Mouse (Mus musculus) cerebellum, adult 9-10 months (tissue): ENCODE results near the gene Srsf1.
"Not testable (repeated sequence)": the region's sequence is repeated elsewhere in the genome, so short reads cannot be mapped to it uniquely, and the experiment has no call there.

Experiments
- DNase-seq: peaks from one replicate; pipeline ENCODE4 v3.0.0; 2022

The Srsf1 gene

GRCm38 (mm10) chr11:88044314-88044713 lies 2.9 kb upstream of the Srsf1 start:
- DNase-seq, result no peak

GRCm38 (mm10) chr11:88045159-88045558 lies 2.0 kb upstream of the Srsf1 start:
- not testable (repeated sequence) for DNase-seq

GRCm38 (mm10) chr11:88045878-88046277 lies 1.3 kb upstream of the Srsf1 start:
- no peak for DNase-seq

- peak; percentile 63 for DNase-seq
Measured at GRCm38 (mm10) chr11:88046323-88046937, 743 bp upstream of the Srsf1 start.

- peak; percentile 75 for DNase-seq
Measured at GRCm38 (mm10) chr11:88047871-88048531, 828 bp downstream of the Srsf1 start.

GRCm38 (mm10) chr11:88048961-88049670 lies 1.9 kb downstream of the Srsf1 start:
- no peak for DNase-seq

- no peak for DNase-seq
Measured at GRCm38 (mm10) chr11:88049732-88050131, 2.6 kb downstream of the Srsf1 start.

GRCm38 (mm10) chr11:88052638-88053037 lies 5.5 kb downstream of the Srsf1 start:
- no peak for DNase-seq

GRCm38 (mm10) chr11:88053821-88054220 lies 6.6 kb downstream of the Srsf1 start:
- DNase-seq, result peak; percentile 25

- DNase-seq, result no peak
Measured at GRCm38 (mm10) chr11:88054589-88054988, 7.4 kb downstream of the Srsf1 start.

GRCm38 (mm10) chr11:88055777-88056176 lies 8.6 kb downstream of the Srsf1 start:
- DNase-seq, result no peak

GRCm38 (mm10) chr11:88057788-88058187 lies 10.6 kb downstream of the Srsf1 start:
- DNase-seq, result no peak

GRCm38 (mm10) chr11:88059141-88059540 lies 12.0 kb downstream of the Srsf1 start:
- peak; percentile 74 for DNase-seq

- no peak for DNase-seq
Measured at GRCm38 (mm10) chr11:88061892-88062625, 14.9 kb downstream of the Srsf1 start.

- DNase-seq, result no peak
Measured at GRCm38 (mm10) chr11:88065732-88066131, 18.6 kb downstream of the Srsf1 start.

- DNase-seq, result no peak
Measured at GRCm38 (mm10) chr11:88067191-88067585, 20.0 kb downstream of the Srsf1 start.

- DNase-seq, result peak; percentile 75
Measured at GRCm38 (mm10) chr11:88067586-88068410, 20.6 kb downstream of the Srsf1 start, which contains the start of gene Vezf1. Gene Vezf1 (plus strand): TSS chr11:88068279.

- DNase-seq, result peak; percentile 62
Measured at GRCm38 (mm10) chr11:88068411-88069245, 21.5 kb downstream of the Srsf1 start.

GRCm38 (mm10) chr11:88069246-88069570 lies 22.0 kb downstream of the Srsf1 start:
- no peak for DNase-seq

- DNase-seq, result no peak
Measured at GRCm38 (mm10) chr11:88070392-88070791, 23.2 kb downstream of the Srsf1 start.

- no peak for DNase-seq
Measured at GRCm38 (mm10) chr11:88071113-88071512, 23.9 kb downstream of the Srsf1 start.
